15 mouse cellular contexts compared by ENCODE assay signal in the genomic region with DNA sequence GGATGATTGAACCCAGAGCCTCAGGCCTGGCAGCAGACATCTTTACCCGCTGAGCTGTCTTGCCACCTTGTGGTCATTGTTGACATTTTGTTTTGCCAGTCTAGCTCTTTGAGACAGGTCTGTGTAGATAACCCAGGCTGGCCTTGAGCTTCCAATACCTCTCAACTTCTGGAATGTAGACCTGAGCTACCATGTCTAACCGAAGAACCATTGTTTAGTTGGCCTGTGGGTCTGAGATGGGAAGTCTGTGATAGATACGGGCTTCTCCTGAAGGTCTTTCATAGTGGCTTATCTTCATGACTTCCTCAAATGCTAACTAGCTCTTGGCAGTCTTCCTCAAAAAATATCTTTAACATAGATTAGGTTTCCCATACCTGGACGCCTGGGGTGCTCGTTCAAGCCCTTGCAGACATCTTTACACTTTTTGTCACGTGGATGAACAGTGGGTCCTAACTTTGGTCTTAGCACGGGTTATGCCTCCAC. TPM values are rescaled to one million over a fixed set of nuclear protein-coding genes. Genes with fewer than 3 reads are reported as not detected.
DNase-seq lines count a peak whose midpoint lies in the region; ATAC-seq and TF ChIP-seq lines count a peak whose summit lies in the region.
"Had no signal": no experiment of that assay in that cellular context is flagged by ENCODE, and none has a peak within 500 bp of the region (broad histone marks: within the 10 kb centered on the region; RNA-seq: fewer than 3 reads in every experiment).

No protein-coding gene starts in this region.

- no peak overlapping the region for H3K9ac ChIP-seq in kidney, embryonic 16.5 days (replicated peaks; ENCODE audit: low read length)
- H3K9ac ChIP-seq: embryonic facial prominence, embryonic 12.5 days had no signal

- 0 out of 2 replicates have a peak, but pooled peaks have one; percentile 13 for TF ChIP-seq CTCF in kidney, adult 2 months (conservative IDR thresholded peaks at IDR 0.05; ENCODE audit: insufficient read depth, insufficient read length, low read depth, low read length)

- no peak for TF ChIP-seq POLR2A in kidney, adult 2 months (IDR thresholded peaks at IDR 0.05; ENCODE audit: low read depth, low read length)

- no peaks in the 10 kb centered on the region for H3K27me3 ChIP-seq in kidney, adult 2 months (replicated peaks; ENCODE audit: control insufficient read depth, insufficient read depth, low read length)
- peaks cover 3% of the 10 kb centered on the region; the same call in 1 of the 2 replicates for H3K27me3 ChIP-seq in kidney, embryonic 16.5 days (ENCODE audit: insufficient read depth, low read length)
- H3K27me3 ChIP-seq: embryonic facial prominence, embryonic 12.5 days had no signal

- H3K27ac ChIP-seq in kidney, adult 2 months (ENCODE audit: insufficient read depth, low read depth, low read length) = no peak overlapping the region
- no peak overlapping the region for H3K27ac ChIP-seq in kidney, embryonic 16.5 days (ENCODE audit: low read length)
- H3K27ac ChIP-seq: embryonic facial prominence, embryonic 12.5 days had no signal

- 84% methylated on average over 7 of the region's 7 CpGs for WGBS in kidney, adult 2 months
- WGBS in kidney, embryonic 16.5 days = 83% methylated on average over 7 of the region's 7 CpGs

- DNase-seq in kidney, adult 2 months = no peak
- DNase-seq in 3T3-L1 (ENCODE audit: low read depth, low spot score) = peak; percentile 39
- DNase-seq in A20 (ENCODE audit: low read depth, low spot score) = peak; percentile 25
- DNase-seq in Muller cell, postnatal 12 days (ENCODE audit: inconsistent ontology term) = no peak
- no peak for DNase-seq in embryo, embryonic 10 days (ENCODE audit: low spot score)
- DNase-seq: gastrocnemius, postnatal 25 days; heart, postnatal 4 days; kidney, postnatal 10 days; lung, postnatal 10 days; midbrain, embryonic 14.5 days had no signal

- no peaks in the 10 kb centered on the region for H3K9me3 ChIP-seq in kidney, embryonic 16.5 days (ENCODE audit: low read length)
- H3K9me3 ChIP-seq: embryonic facial prominence, embryonic 12.5 days had no signal

- no peak for ATAC-seq in kidney, embryonic 16.5 days (ENCODE audit: low FRiP score, low TSS enrichment)
- peak; percentile 36; the same call in 1 of the 2 replicates for ATAC-seq in common myeloid progenitor, adult 5-6 weeks (replicated peaks; ENCODE audit: low read depth, poor library complexity, severe bottlenecking)

- no peaks in the 10 kb centered on the region for H3K4me1 ChIP-seq in kidney, adult 2 months (ENCODE audit: control insufficient read depth, insufficient read depth, low read length)
- no peaks in the 10 kb centered on the region for H3K4me1 ChIP-seq in kidney, embryonic 16.5 days (ENCODE audit: insufficient read depth, low read length)
- H3K4me1 ChIP-seq: embryonic facial prominence, embryonic 12.5 days had no signal

- no peak overlapping the region for H3K4me3 ChIP-seq in kidney, adult 2 months (ENCODE audit: insufficient read depth, low read depth, low read length)
- no peak overlapping the region for H3K4me3 ChIP-seq in kidney, embryonic 16.5 days (ENCODE audit: low read length)
- H3K4me3 ChIP-seq: embryonic facial prominence, embryonic 12.5 days had no signal

- H3K36me3 ChIP-seq in kidney, adult 2 months (ENCODE audit: control insufficient read depth, insufficient read depth, low read length) = no peaks in the 10 kb centered on the region
- no peaks in the 10 kb centered on the region for H3K36me3 ChIP-seq in kidney, embryonic 16.5 days (ENCODE audit: insufficient read depth, low read length)
- H3K36me3 ChIP-seq: embryonic facial prominence, embryonic 12.5 days had no signal

- no peak overlapping the region for H3K4me2 ChIP-seq in kidney, embryonic 16.5 days (replicated peaks; ENCODE audit: low read depth, low read length)
- H3K4me2 ChIP-seq: embryonic facial prominence, embryonic 12.5 days; heart, embryonic 11.5 days had no signal

RNA-seq across cellular contexts. Expression of gene Hnf4a, which starts 19.2 kb away (rescaled TPM):
- polyA plus RNA-seq in kidney, adult 2 months (2012; rRNA removed) = 354 and 376 TPM in 2 replicates
- 25.0 and 25.8 TPM in 2 replicates for polyA plus RNA-seq in kidney, embryonic 16.5 days (2015; fragmentation: Nextera tagmentation; extraction: Ambion mirVana)
- 4.1 and 6.1 TPM in 2 replicates for total RNA-seq in common myeloid progenitor, adult 5-6 weeks (2017)
- total RNA-seq: gastrocnemius, postnatal 25 days; heart, postnatal 4 days; left cerebral cortex, postnatal 10 days had no signal
- polyA plus RNA-seq: embryonic facial prominence, embryonic 12.5 days; midbrain, embryonic 14.5 days had no signal

RNA-seq across cellular contexts. Expression of gene R3hdml, which starts 33.7 kb away (rescaled TPM):
- polyA plus RNA-seq in kidney, adult 2 months (2012; rRNA removed) = 3.6 and 4.6 TPM in 2 replicates
- polyA plus RNA-seq in kidney, embryonic 16.5 days (2015; fragmentation: Nextera tagmentation; extraction: Ambion mirVana) = 43.8 and 46.4 TPM in 2 replicates
- total RNA-seq in common myeloid progenitor, adult 5-6 weeks (2017) = not detected in 2 replicates
- total RNA-seq: gastrocnemius, postnatal 25 days; heart, postnatal 4 days had no signal
- polyA plus RNA-seq: embryonic facial prominence, embryonic 12.5 days; heart, embryonic 11.5 days; midbrain, embryonic 14.5 days had no signal

RNA-seq across cellular contexts. Expression of gene Fitm2, which starts 53.4 kb away (rescaled TPM):
- polyA plus RNA-seq in kidney, adult 2 months (2012; rRNA removed) = 19.9 and 21.9 TPM in 2 replicates
- 11.3 and 11.7 TPM in 2 replicates for polyA plus RNA-seq in kidney, embryonic 16.5 days (2015; fragmentation: Nextera tagmentation; extraction: Ambion mirVana)
- 3.9 and 5.2 TPM in 2 replicates for total RNA-seq in common myeloid progenitor, adult 5-6 weeks (2017)

Comparison
In these comparisons a context has a peak if more than half of its experiments do, and no peak if none do; other contexts are left out.
1. RNA of gene Hnf4a, which starts 19.2 kb away (polyA plus RNA-seq): 354 to 376 TPM in kidney, adult 2 months; 25.0 to 25.8 TPM in kidney, embryonic 16.5 days; every median in the first group is over 10 times any median in the second.
2. DNase-seq: peak in 3T3-L1 (single experiment) and A20 (single experiment); none in kidney, adult 2 months (single experiment), Muller cell, postnatal 12 days (single experiment) and embryo, embryonic 10 days (single experiment).